Mouse (Mus musculus): ENCODE results near the gene Mpv17l2.

Mpv17l2 gene

GRCm38 (mm10) chr8:70790846-70791245 is 30.1 kb upstream of the Mpv17l2 start:
- no peak for DNase-seq (ENCODE audit: low spot score in 2 of 2)

GRCm38 (mm10) chr8:70789046-70789445 is 28.3 kb upstream of the Mpv17l2 start:
- no peak for DNase-seq (ENCODE audit: low spot score in 2 of 2)

- no peak for DNase-seq (ENCODE audit: low spot score in 2 of 2)
These were observed 27.4 kb upstream of the Mpv17l2 start for GRCm38 (mm10) chr8:70787941-70788667.

DNA sequence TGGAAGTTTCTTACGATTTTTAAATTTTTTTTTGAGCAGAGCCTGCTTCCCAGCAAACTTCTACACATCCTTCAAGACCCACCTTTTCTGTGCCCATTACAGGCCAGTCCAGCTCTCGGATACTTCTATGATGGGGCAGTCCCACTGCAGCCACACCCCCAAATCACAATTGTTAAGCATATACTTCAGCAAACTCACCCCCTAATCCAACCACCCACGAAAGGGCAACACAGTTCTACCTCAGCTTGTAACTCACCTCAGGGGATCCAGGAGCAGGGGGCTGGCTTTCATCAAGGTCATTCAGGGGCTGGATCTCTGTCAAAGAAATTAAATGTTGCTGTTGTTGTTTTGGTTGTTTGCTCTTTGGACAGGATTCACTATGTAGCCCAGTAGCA is 26.3 kb upstream of the Mpv17l2 start:
- no peak for DNase-seq (ENCODE audit: low spot score in 2 of 2)

DNA sequence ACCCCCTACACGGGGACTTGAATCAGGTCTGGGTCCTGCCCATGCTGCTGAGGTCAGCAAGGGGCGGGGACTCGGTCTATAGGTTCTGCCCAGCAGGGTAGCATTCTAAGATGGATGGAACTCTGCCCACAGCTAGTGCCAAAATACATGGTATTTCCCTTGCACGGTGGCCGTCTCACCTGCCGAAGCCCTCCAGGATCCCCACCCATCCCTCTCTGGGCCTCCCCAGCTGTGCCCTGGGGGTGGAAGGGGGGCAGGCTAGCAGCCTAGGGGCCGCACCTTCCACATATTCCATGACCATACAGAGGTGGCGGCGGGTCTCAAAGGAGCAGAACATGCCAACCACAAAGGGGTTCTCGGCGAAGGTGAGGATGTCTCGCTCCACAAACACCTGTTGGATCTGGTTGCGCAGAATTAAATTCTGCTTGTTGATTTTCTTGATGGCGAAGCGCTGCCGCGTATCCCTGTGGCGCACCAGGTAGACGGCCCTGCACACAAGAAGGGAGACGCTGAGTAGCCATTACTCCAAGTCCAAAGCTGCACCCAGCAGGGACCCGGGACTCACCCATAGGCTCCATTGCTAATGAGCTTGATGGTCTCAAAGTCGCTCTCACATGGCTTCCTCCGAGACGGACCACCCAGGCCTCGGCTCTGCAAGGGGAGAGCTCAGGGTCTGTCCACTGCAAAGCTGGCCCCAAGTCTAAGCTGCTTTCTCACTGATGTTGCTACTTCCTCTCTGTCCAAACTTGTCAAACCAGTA is 25.7 kb upstream of the Mpv17l2 start:
- no peak for DNase-seq (ENCODE audit: low spot score in 2 of 2)

GRCm38 (mm10) chr8:70780093-70780492 is 19.3 kb upstream of the Mpv17l2 start:
- no peak for DNase-seq (ENCODE audit: low spot score in 2 of 2)

DNA sequence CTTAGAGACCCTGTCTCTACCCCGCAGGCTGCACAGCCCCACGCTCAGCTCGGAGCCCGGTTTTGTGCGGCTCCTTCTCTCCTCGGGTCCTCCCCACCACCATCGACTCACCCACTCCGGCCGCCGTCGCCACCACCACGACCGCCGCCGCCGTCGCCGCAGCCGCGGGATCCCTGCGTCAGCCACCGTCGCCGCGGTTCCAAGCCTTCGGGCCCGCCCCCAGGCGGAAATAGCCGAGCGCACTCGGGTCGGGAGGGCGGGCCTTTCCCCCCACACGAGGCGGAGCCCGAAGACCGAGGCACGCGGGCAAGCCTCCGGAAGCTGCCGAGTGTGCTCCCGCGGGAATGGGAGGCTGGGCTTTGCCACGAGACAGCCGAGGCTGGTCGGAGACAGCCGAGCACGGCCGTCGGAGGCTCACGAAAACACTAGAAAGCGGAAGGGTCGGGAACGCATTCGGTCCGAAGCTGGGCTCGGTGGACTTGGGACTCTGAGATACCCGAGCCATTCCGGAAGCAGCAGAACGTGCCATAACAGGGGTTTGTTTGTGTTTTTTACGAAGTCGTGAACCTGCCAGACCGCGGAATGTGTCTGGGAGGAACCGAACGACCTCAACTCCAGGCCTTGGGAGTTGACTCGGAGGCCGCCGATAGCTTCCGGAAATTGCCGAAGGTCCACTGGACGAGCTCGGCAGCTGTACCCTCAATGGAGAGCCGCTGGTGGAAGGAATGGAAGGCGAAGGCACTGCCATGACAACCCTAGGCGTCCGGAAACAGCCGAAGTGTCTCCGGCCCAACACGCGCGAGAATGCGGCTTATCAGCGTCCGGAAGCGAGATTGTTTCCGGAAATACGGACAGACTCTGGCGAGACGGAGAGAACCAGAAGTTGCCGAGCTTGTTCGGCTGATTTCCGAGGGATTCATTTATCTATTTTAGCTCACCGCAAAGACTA is 16.0 kb upstream of the Mpv17l2 start, which contains the start of gene Pik3r2:
TSS of gene Pik3r2 (minus strand) at position 218 of the 949 bp plus-strand sequence.
- peak; percentile 95 to 98 for DNase-seq (ENCODE audit: low spot score in 2 of 2)

DNA sequence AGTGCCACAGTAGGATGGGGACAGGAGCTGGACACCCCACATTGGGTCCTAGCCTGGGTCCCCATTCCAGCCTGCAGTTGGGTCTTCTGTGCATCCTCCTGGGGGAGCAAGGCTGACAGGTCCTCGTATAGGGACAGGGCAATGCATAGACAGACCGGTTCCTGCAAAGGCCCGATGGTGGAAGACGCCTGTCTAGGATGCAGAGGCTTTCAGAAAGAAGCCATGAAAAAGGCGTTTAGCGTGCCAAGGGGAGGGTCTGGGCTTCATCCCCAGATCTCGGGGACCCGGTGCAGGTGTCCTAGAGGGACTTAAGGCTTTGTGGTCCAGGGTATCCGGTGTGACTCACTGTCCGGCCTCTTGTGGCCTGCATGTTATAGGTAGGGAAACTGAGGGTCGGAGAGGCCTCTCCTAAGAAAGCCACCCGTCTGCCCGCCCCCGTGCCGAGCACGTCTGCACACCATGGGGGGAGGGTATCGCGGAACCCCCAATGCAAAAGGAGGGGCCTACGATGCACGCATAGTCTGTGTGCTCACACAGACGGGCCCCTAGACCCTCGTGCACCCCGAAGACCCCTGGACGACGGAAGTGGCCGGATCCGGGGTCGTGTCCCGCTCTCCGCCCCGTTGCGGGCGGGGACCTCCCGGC is 15.2 kb upstream of the Mpv17l2 start:
- no peak for DNase-seq (ENCODE audit: low spot score in 2 of 2)

- DNase-seq (ENCODE audit: low spot score in 2 of 2) = no peak
These were observed 14.5 kb upstream of the Mpv17l2 start for GRCm38 (mm10) chr8:70775227-70775626.

DNA sequence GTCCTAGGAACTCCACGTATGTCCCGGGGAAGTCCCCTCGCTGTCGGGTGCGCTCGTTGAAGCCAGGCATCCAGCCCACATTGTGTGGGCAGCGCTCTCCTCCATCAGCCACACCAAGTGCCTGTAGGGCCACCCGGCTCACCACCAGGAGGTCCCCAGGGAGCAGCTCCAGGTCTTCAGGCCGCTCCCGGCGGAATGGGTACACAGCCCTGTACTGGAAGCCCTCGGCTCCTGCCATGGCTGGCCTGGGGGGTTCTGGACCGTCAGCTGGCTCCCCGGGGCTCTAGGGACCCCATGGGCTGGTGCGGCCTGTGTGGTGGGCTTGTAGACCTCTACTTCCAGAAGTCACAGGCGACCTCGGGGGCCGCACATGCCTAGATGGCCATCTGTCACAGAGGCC is 14.0 kb upstream of the Mpv17l2 start:
- DNase-seq (ENCODE audit: low spot score in 2 of 2) = no peak

DNA sequence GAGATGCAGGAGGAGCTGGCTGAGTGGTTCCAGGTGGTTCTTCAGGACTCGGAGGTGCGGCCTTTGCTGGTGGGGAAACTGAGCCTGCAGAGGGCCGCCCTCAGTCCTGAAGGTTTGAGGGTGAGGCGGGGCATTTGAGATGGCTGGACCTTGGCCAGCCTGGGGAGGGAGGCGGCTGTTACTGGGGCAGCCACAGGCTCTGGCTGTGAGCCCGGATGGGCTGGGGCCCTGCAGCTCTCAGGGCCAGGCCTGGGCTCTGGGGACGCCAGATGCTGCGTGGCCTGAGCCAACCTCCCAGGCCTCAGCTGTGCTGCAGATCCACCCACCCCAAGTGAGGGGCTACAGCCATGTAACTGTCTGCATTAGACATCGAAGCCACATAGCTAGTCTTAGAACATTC is 13.1 kb upstream of the Mpv17l2 start:
- DNase-seq (ENCODE audit: low spot score in 2 of 2) = no peak

- DNase-seq (ENCODE audit: low spot score in 2 of 2) = no peak
These were observed 12.7 kb upstream of the Mpv17l2 start for GRCm38 (mm10) chr8:70773410-70773809.

DNA sequence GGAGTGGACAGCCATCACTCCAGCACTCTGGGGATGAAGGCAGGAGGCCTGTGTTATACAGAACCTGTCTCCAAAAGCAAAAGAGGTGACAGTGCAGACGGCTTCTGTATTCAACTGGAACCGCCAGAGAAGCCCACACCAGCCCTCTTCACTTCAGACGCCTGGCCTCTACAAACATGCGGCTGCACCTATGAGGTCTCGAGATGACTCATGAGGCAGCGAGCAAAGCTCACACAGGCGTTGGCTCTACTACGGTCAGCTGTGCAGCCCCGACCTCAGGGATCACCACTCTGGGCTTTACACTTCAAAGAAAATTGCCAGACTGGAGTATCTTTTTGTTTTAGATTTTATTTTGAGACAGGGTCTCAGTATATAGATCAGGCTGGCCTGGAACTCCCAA is 12.1 kb upstream of the Mpv17l2 start:
- DNase-seq (ENCODE audit: low spot score in 2 of 2) = no peak

DNA sequence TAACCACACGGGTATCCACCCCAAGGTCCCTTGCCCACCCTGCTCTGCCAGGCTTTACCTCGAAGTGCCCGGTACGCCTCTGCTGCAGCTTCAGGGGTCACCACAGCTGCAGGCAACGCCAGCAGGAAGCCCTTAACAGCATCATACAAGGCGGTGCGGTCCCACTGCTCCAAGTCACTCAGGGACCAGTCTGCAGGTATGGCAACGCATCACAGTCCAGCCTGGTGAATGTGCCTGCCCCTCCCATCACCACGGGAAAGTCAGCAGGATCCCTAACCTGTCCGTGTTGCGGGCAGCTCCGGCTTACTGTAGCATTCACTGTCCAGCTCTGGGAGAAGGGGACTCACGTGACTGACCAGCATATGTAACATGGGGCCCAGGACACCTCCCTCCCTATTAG is 11.3 kb upstream of the Mpv17l2 start:
- DNase-seq (ENCODE audit: low spot score in 2 of 2) = no peak

GRCm38 (mm10) chr8:70771217-70771616 is 10.5 kb upstream of the Mpv17l2 start:
- no peak for DNase-seq (ENCODE audit: low spot score in 2 of 2)

DNA sequence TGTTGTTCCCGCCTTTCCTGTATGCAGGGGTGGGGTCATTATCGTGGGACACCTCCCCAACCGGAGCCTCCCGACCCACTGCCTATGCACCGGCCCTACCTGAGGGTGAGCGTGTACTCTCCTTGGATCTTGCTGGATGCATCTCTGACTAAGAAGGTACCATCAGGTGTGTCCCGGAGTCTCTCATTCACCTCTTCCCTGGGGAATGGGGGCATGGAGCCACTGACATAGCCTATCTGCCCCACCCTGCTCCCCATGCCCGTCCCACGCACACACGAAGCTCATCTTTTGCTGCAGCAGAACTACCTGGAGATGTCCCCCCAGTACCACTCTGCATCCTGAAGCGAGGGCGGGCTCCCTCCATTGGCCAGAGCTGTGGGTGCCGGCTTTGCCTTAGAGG is 10.0 kb upstream of the Mpv17l2 start:
- no peak for DNase-seq (ENCODE audit: low spot score in 2 of 2)

GRCm38 (mm10) chr8:70769858-70770257 is 9.1 kb upstream of the Mpv17l2 start:
- DNase-seq (ENCODE audit: low spot score in 2 of 2) = no peak

DNA sequence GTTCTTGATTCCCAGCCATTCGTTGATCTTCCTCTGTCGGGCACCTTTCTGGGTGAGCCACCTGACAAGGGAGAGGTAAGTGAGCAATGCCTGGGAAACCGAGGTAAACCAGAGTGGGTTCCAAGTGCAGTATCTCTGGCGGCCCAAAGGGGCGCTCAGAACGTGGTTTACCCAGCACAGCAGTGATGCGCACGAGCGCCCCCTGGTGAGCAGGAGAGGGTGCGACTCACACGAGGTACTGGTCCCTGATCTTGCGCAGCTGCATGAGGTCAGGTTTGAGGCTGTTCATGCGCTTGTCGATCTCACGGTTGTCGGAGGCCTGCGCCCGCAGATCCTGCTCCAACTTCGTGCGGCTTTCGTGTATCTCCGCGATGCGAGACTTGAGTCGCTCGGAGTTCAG is 8.6 kb upstream of the Mpv17l2 start:
- peak; percentile 95 to 99 for DNase-seq (ENCODE audit: low spot score in 2 of 2)

DNA sequence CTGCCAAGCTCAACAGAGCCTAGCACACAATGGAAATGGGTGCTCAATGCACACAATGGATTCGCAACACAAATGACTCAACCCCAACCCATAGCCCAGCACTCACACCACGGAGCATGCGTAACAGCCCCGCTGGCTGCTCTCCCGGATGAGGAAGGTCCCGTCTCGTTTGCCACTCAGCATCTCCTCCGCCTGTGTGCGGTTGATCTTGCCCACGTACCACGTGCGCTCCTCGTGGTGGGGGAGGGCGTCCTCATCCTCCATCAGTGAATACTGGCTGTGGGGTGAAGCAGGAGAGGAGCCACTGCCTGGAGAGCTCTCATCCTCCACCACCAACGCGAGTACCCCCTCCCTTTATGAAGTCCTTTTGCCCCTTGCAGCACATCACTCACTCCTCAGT is 8.2 kb upstream of the Mpv17l2 start:
- DNase-seq (ENCODE audit: low spot score in 2 of 2) = no peak

DNA sequence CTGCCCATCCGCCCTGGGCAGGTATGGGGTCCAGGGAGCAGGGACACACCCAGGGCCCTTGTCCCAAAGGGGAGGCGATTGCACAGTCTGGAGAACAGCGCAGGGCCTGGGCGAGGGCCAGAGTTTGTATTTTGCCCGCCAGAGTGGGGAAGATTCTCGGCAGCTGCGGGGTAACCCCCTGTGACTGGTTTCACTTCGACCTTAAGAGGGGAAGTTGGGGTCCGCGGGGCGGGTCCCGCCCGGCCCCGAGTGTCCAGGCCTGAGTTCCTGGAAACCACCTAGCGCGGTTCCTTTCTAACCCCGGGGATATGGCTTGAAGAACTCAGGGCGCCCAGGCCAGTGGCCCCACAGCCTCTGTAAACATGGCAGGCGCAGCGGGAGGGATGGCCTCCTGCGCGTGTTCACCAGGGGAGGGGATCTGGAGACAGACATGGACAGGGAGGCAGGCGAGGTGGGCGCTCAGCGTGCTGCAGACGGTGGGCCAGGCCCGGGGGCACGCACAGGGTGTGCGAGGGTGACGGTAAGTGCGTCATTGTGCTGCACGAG is 7.6 kb upstream of the Mpv17l2 start:
- peak; percentile 51 to 67 for DNase-seq (ENCODE audit: low spot score in 2 of 2)

GRCm38 (mm10) chr8:70767503-70767902 is 6.8 kb upstream of the Mpv17l2 start:
- no peak for DNase-seq (ENCODE audit: low spot score in 2 of 2)

Measured in spleen, postnatal 14 days (tissue).